In genomic region chr7:109000315-109000954, GRCm38 (mm10) we compare ENCODE assay signal across 9 mouse cellular contexts. TPM values are rescaled to one million over a fixed set of nuclear protein-coding genes. Genes with fewer than 3 reads are reported as not detected.
DNase-seq lines count a peak whose midpoint lies in the region; ATAC-seq and TF ChIP-seq lines count a peak whose summit lies in the region.
"Had no signal": no experiment of that assay in that cellular context is flagged by ENCODE, and none has a peak within 500 bp of the region (broad histone marks: within the 10 kb centered on the region; RNA-seq: fewer than 3 reads in every experiment).

No protein-coding gene starts in this region.

- ATAC-seq in intestine, postnatal 0 days, result no peak
- no peak for ATAC-seq in intestine, embryonic 16.5 days

- H3K36me3 ChIP-seq in intestine, postnatal 0 days (ENCODE audit: control insufficient read depth, insufficient read depth), result no peaks in the 10 kb centered on the region
- no peaks in the 10 kb centered on the region for H3K36me3 ChIP-seq in intestine, embryonic 16.5 days (ENCODE audit: control insufficient read depth, insufficient read depth, low read length)
- H3K36me3 ChIP-seq: heart, embryonic 15.5 days had no signal

- H3K9me3 ChIP-seq in intestine, postnatal 0 days (ENCODE audit: control insufficient read depth), result no peaks in the 10 kb centered on the region
- no peaks in the 10 kb centered on the region for H3K9me3 ChIP-seq in intestine, embryonic 16.5 days (ENCODE audit: control insufficient read depth, low read length)
- H3K9me3 ChIP-seq: heart, embryonic 15.5 days had no signal

- H3K4me1 ChIP-seq in intestine, postnatal 0 days (replicated peaks; ENCODE audit: control insufficient read depth, insufficient read depth, low read length), result no peaks in the 10 kb centered on the region
- no peaks in the 10 kb centered on the region for H3K4me1 ChIP-seq in intestine, embryonic 16.5 days (ENCODE audit: control insufficient read depth, insufficient read depth, low read length)
- peaks cover 1% of the 10 kb centered on the region; the same call in 1 of the 2 replicates for H3K4me1 ChIP-seq in cortical plate, adult 2 months (ENCODE audit: control insufficient read depth, insufficient read depth, low read length)
- H3K4me1 ChIP-seq: heart, embryonic 15.5 days had no signal

- H3K4me3 ChIP-seq in intestine, postnatal 0 days (ENCODE audit: low read depth, low read length), result no peak overlapping the region
- no peak overlapping the region for H3K4me3 ChIP-seq in intestine, embryonic 16.5 days (ENCODE audit: low read length)
- H3K4me3 ChIP-seq in cortical plate, adult 2 months (ENCODE audit: insufficient read depth, low read length), result no peak overlapping the region
- H3K4me3 ChIP-seq: heart, embryonic 15.5 days had no signal

- TF ChIP-seq CTCF in intestine, postnatal 0 days (IDR thresholded peaks at IDR 0.05; ENCODE audit: low read depth), result peak; percentile 56
- TF ChIP-seq CTCF in cortical plate, adult 2 months (IDR thresholded peaks at IDR 0.05; ENCODE audit: extremely low read depth, insufficient read depth, low read length), result peak; percentile 29; the same call in 1 of the 2 replicates

- peak; percentile 61 for DNase-seq in ES-CJ7 (ENCODE audit: low read depth, low spot score)
- peak; percentile 11 to 49 for DNase-seq in kidney, postnatal 36 days
- peak; percentile 3 for DNase-seq in naive thymus-derived CD4-positive, alpha-beta T cell, adult 2 months (ENCODE audit: low read depth)
- no peak for DNase-seq in testis, postnatal 14 days (ENCODE audit: low spot score)
- no peak for DNase-seq in ovary, postnatal 14 days (ENCODE audit: low spot score)

- H3K27me3 ChIP-seq in intestine, postnatal 0 days (replicated peaks; ENCODE audit: control insufficient read depth, insufficient read depth, low read length), result no peaks in the 10 kb centered on the region
- no peaks in the 10 kb centered on the region for H3K27me3 ChIP-seq in intestine, embryonic 16.5 days (replicated peaks; ENCODE audit: control insufficient read depth, insufficient read depth, low read length)
- H3K27me3 ChIP-seq: heart, embryonic 15.5 days had no signal

- no peak overlapping the region for H3K9ac ChIP-seq in intestine, postnatal 0 days (ENCODE audit: low read depth, low read length)
- no peak overlapping the region for H3K9ac ChIP-seq in intestine, embryonic 16.5 days (ENCODE audit: low read depth, low read length)
- H3K9ac ChIP-seq: heart, embryonic 15.5 days had no signal

- no peak overlapping the region for H3K4me2 ChIP-seq in intestine, postnatal 0 days (replicated peaks; ENCODE audit: low read depth)
- H3K4me2 ChIP-seq in intestine, embryonic 16.5 days (ENCODE audit: low read depth, low read length), result no peak overlapping the region
- H3K4me2 ChIP-seq: heart, embryonic 15.5 days had no signal

- no peak for TF ChIP-seq POLR2A in cortical plate, adult 2 months (IDR thresholded peaks at IDR 0.05; ENCODE audit: extremely low read depth, insufficient read depth, low read length)

- no peak overlapping the region for H3K27ac ChIP-seq in intestine, postnatal 0 days (ENCODE audit: low read depth, low read length)
- H3K27ac ChIP-seq in intestine, embryonic 16.5 days (ENCODE audit: low read length), result no peak overlapping the region
- peak overlapping the region; percentile 62; the same call in 1 of the 2 replicates for H3K27ac ChIP-seq in cortical plate, adult 2 months (ENCODE audit: insufficient read depth, low read length)
- H3K27ac ChIP-seq: heart, embryonic 15.5 days had no signal

- WGBS in intestine, postnatal 0 days, result 50% methylated on average over 4 of the region's 4 CpGs
- 45% methylated on average over 4 of the region's 4 CpGs for whole genome bisulfite sequencing in intestine, embryonic 16.5 days

RNA-seq across cellular contexts. Expression of gene Tub, which starts 50.3 kb away (rescaled TPM):
- polyA plus RNA-seq in intestine, postnatal 0 days (2015; fragmentation: Nextera tagmentation; extraction: Ambion mirVana), result 1.1 and 1.4 TPM in 2 replicates
- 1.8 and 1.9 TPM in 2 replicates for polyA plus RNA-seq in intestine, embryonic 16.5 days (2015; fragmentation: Nextera tagmentation; extraction: Ambion mirVana)
- 161 and 176 TPM in 2 replicates for polyA plus RNA-seq in cortical plate, adult 2 months (2012; rRNA removed)

Comparison
In these comparisons a context has a peak if more than half of its experiments do, and no peak if none do; other contexts are left out.
1. DNase-seq: peak in ES-CJ7 (single experiment), kidney, postnatal 36 days (2 of 2) and naive thymus-derived CD4-positive, alpha-beta T cell, adult 2 months (single experiment); none in testis, postnatal 14 days (single experiment) and ovary, postnatal 14 days (single experiment).
2. RNA of gene Tub, which starts 50.3 kb away (polyA plus RNA-seq): 161 to 176 TPM in cortical plate, adult 2 months; 1.8 to 1.9 TPM in intestine, embryonic 16.5 days and 1.1 to 1.4 TPM in intestine, postnatal 0 days; every median in the first group is over 10 times any median in the second.